Comparison of ENCODE assay signal across 16 mouse cellular contexts in the genomic region with DNA sequence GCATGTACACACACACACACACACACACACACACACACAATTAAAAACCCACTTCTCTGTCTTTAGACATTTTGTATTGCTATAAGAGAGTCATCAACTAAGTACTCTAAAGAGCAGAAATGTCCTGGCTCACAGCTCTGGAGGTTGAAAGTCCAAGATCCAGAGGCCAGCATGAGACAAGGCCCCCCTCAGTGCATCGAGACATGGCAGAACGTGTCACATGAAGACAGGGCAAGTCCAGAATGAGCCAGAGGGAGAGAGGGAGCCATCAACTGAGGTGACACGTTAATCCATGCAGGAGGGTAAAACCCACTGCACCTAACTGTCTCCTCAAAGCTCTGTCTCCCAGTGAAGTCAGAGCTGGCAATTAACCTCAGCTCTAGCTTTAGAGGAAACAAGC.
"Had no signal": no experiment of that assay in that cellular context is flagged by ENCODE, and none has a peak within 500 bp of the region (broad histone marks: within the 10 kb centered on the region; RNA-seq: fewer than 3 reads in every experiment).

No protein-coding gene starts in this region.

- H3K9ac ChIP-seq: limb, embryonic 12.5 days; lung, embryonic 15.5 days; midbrain, embryonic 15.5 days; neural tube, embryonic 13.5 days; stomach, embryonic 15.5 days had no signal

- ATAC-seq: intestine, embryonic 16.5 days; midbrain, embryonic 15.5 days had no signal

- H3K36me3 ChIP-seq: limb, embryonic 12.5 days; lung, embryonic 15.5 days; midbrain, embryonic 15.5 days; neural tube, embryonic 13.5 days; stomach, embryonic 15.5 days had no signal

- H3K27ac ChIP-seq: layer of hippocampus, adult 2 months; limb, embryonic 12.5 days; lung, embryonic 15.5 days; macrophage; midbrain, embryonic 15.5 days; neural tube, embryonic 13.5 days; stomach, embryonic 15.5 days had no signal

- H3K4me2 ChIP-seq: limb, embryonic 12.5 days; lung, embryonic 15.5 days; midbrain, embryonic 11.5 days; midbrain, embryonic 15.5 days; neural tube, embryonic 13.5 days; stomach, embryonic 15.5 days had no signal

- DNase-seq: liver; lung, postnatal 14 days; retina, postnatal 1 day; right cerebral cortex, postnatal 4 days; thymus, adult 2 months; thymus, postnatal 25 days had no signal

- H3K27me3 ChIP-seq: limb, embryonic 12.5 days; lung, embryonic 15.5 days; midbrain, embryonic 15.5 days; neural tube, embryonic 13.5 days; stomach, embryonic 15.5 days had no signal

- H3K9me3 ChIP-seq: limb, embryonic 12.5 days; lung, embryonic 15.5 days; megakaryocyte, embryonic 14.5 days; midbrain, embryonic 15.5 days; neural tube, embryonic 13.5 days; stomach, embryonic 15.5 days had no signal

- H3K4me3 ChIP-seq: layer of hippocampus, adult 2 months; limb, embryonic 12.5 days; lung, embryonic 15.5 days; megakaryocyte, embryonic 14.5 days; midbrain, embryonic 15.5 days; neural tube, embryonic 13.5 days; stomach, embryonic 15.5 days had no signal

- H3K4me1 ChIP-seq: megakaryocyte, embryonic 14.5 days had no signal
